In genomic region chr9:116511450-116511849, GRCm38 (mm10) we compare ENCODE assay signal across 9 mouse cellular contexts.
A peak's percentile ranks its signal among the peaks of the same experiment; 100 is the strongest.
DNase-seq lines count a peak whose midpoint lies in the region; ATAC-seq and TF ChIP-seq lines count a peak whose summit lies in the region.
"Had no signal": no experiment of that assay in that cellular context is flagged by ENCODE, and none has a peak within 500 bp of the region (broad histone marks: within the 10 kb centered on the region; RNA-seq: fewer than 3 reads in every experiment).

No protein-coding gene starts in this region.

- DNase-seq in adrenal gland, postnatal 10 days, result peak; percentile 6
- no peak for DNase-seq in adrenal gland, postnatal 25 days
- DNase-seq in layer of hippocampus, adult 2 months (ENCODE audit: low spot score in 2 of 2), result peak; percentile 11 to 51
- DNase-seq in layer of hippocampus, postnatal 25 days (ENCODE audit: extremely low spot score in 1 of 2, low spot score in 1 of 2), result no peak
- DNase-seq in ES-CJ7 (ENCODE audit: low read depth, low spot score), result peak; percentile 76
- no peak for DNase-seq in urinary bladder, adult 2 months (ENCODE audit: low spot score)
- no peak for DNase-seq in natural killer cell, adult 2 months (ENCODE audit: low spot score in 2 of 2)

- ATAC-seq in hematopoietic stem cell, adult 5-6 weeks (replicated peaks in 1 of 2; ENCODE audit: insufficient read depth in 1 of 2, low FRiP score in 2 of 2, low TSS enrichment in 1 of 2, low read depth in 1 of 2, poor library complexity in 2 of 2, severe bottlenecking in 2 of 2), result peak; percentile 42 to 62; a peak in 3 of 4 replicates

- no peak overlapping the region for H3K4me3 ChIP-seq in layer of hippocampus, adult 2 months
- H3K4me3 ChIP-seq: embryonic facial prominence, embryonic 15.5 days had no signal

- H3K27ac ChIP-seq in layer of hippocampus, adult 2 months, result no peak overlapping the region
- H3K27ac ChIP-seq: embryonic facial prominence, embryonic 15.5 days had no signal

- TF ChIP-seq CTCF in layer of hippocampus, adult 2 months (conservative IDR thresholded peaks at IDR 0.05), result peak; percentile 80

Comparison
In these comparisons a context has a peak if more than half of its experiments do, and no peak if none do; other contexts are left out.
1. DNase-seq: peak in adrenal gland, postnatal 10 days (single experiment), layer of hippocampus, adult 2 months (2 of 2) and ES-CJ7 (single experiment); none in adrenal gland, postnatal 25 days (single experiment), layer of hippocampus, postnatal 25 days (0 of 2), urinary bladder, adult 2 months (single experiment) and natural killer cell, adult 2 months (0 of 2).